Mouse (Mus musculus): Measurements from ENCODE around the gene Mrc1. TPM values are rescaled to one million over a fixed set of nuclear protein-coding genes. Genes with fewer than 3 reads are reported as not detected.

Gene Mrc1
- polyA plus RNA-seq, 1 experiment from 2014 or later = 3.6 TPM

DNA sequence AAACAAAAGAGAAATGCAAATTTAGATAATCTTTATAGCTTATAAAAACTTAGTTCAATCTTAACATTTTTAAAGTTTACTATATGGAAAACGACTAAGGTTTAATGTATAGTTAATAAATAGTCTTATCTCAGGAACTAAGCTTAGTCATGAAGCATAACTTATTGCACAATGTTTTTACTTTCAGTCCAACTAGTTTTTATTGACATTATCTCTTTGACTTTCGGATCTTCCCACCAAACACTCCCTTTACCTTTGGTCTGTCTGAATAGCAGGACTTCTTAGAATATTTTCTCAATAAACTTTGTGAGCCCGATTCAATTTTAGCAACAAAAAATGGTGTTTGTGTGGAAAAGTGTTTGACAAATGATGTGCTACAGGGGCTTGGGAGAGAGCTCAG lies 12.5 kb upstream of the Mrc1 start:
- Histone ChIP-seq H3K36me3 (no peaks in the 10 kb centered on the region), H3K4me2 (replicated peaks) (no peak overlapping the region), H3K9ac (replicated peaks) (no peak overlapping the region), H3K27ac (replicated peaks) (no peak overlapping the region), H3K27me3 (no peaks in the 10 kb centered on the region), H3K4me1 (no peaks in the 10 kb centered on the region), H3K4me3 (no peak overlapping the region), H3K9me3 (no peaks in the 10 kb centered on the region)
- no peak for ATAC-seq (replicated peaks)
- 89% methylated on average over 3 of the region's 3 CpGs for WGBS

GRCm38 (mm10) chr2:14218126-14218525 lies 11.1 kb upstream of the Mrc1 start:
- Histone ChIP-seq H3K27ac (replicated peaks) (no peak overlapping the region), H3K9me3 (no peaks in the 10 kb centered on the region), H3K4me1 (no peaks in the 10 kb centered on the region), H3K36me3 (no peaks in the 10 kb centered on the region), H3K4me3 (no peak overlapping the region), H3K9ac (replicated peaks) (no peak overlapping the region), H3K4me2 (replicated peaks) (no peak overlapping the region), H3K27me3 (no peaks in the 10 kb centered on the region)
- 81% methylated on average over 6 of the region's 6 CpGs for WGBS
- ATAC-seq (replicated peaks) = no peak

GRCm38 (mm10) chr2:14224387-14224786 lies 4.8 kb upstream of the Mrc1 start:
- ATAC-seq (replicated peaks) = no peak
- no peak overlapping the region for H3K27ac ChIP-seq (replicated peaks)
- H3K9me3 ChIP-seq = no peaks in the 10 kb centered on the region
- no peak overlapping the region for H3K4me3 ChIP-seq
- 93% methylated on average over 3 of the region's 4 CpGs for WGBS
- no peaks in the 10 kb centered on the region for H3K4me1 ChIP-seq
- H3K9ac ChIP-seq (replicated peaks) = no peak overlapping the region
- H3K36me3 ChIP-seq = no peaks in the 10 kb centered on the region
- no peak overlapping the region for H3K4me2 ChIP-seq (replicated peaks)
- no peaks in the 10 kb centered on the region for H3K27me3 ChIP-seq

- no peak overlapping the region for H3K4me3 ChIP-seq
- H3K4me2 ChIP-seq (replicated peaks) = no peak overlapping the region
- 69% methylated on average over 6 of the region's 6 CpGs for WGBS
- no peak for ATAC-seq (replicated peaks)
- no peak overlapping the region for H3K9ac ChIP-seq (replicated peaks)
- no peaks in the 10 kb centered on the region for H3K4me1 ChIP-seq
- H3K36me3 ChIP-seq = no peaks in the 10 kb centered on the region
- H3K27me3 ChIP-seq = no peaks in the 10 kb centered on the region
- no peaks in the 10 kb centered on the region for H3K9me3 ChIP-seq
- no peak overlapping the region for H3K27ac ChIP-seq (replicated peaks)
Measured at GRCm38 (mm10) chr2:14228495-14228894, 697 bp upstream of the Mrc1 start.

DNA sequence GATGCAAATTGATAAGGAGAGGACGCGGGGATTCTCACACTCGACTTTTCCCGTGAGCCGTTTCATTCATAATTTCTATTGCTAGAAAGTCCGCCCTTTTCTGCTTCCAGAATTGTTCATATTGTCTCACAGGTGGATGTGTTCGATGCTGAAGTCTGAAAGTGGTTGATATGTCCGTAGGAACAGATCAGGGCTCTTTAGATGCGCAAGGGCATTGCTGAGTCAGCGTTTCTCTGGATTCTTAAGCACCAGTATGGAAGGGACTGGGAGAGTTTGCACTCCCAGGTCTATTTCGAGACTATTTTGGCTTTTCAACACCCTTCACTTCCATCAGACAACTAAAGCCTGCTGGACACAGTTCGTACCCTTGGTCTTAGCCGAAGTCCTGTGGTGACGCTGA lies 787 bp downstream of the Mrc1 start:
- Histone ChIP-seq H3K36me3 (no peaks in the 10 kb centered on the region), H3K4me2 (replicated peaks) (no peak overlapping the region), H3K27ac (replicated peaks) (no peak overlapping the region), H3K27me3 (no peaks in the 10 kb centered on the region), H3K9me3 (no peaks in the 10 kb centered on the region), H3K4me1 (no peaks in the 10 kb centered on the region), H3K9ac (replicated peaks) (no peak overlapping the region), H3K4me3 (no peak overlapping the region)
- ATAC-seq (replicated peaks) = no peak
- WGBS = 93% methylated on average over 14 of the region's 14 CpGs

- no peak overlapping the region for H3K4me2 ChIP-seq (replicated peaks)
- H3K36me3 ChIP-seq = no peaks in the 10 kb centered on the region
- H3K27me3 ChIP-seq = no peaks in the 10 kb centered on the region
- no peaks in the 10 kb centered on the region for H3K4me1 ChIP-seq
- no peak overlapping the region for H3K4me3 ChIP-seq
- H3K9ac ChIP-seq (replicated peaks) = no peak overlapping the region
- ATAC-seq (replicated peaks) = no peak
- WGBS = 95% methylated on average over 1 of the region's 1 CpGs
- no peaks in the 10 kb centered on the region for H3K9me3 ChIP-seq
- no peak overlapping the region for H3K27ac ChIP-seq (replicated peaks)
Measured at GRCm38 (mm10) chr2:14232897-14233296, 3.7 kb downstream of the Mrc1 start.

- Histone ChIP-seq H3K4me3 (no peak overlapping the region), H3K27ac (replicated peaks) (no peak overlapping the region), H3K4me2 (replicated peaks) (no peak overlapping the region), H3K4me1 (no peaks in the 10 kb centered on the region), H3K9me3 (no peaks in the 10 kb centered on the region), H3K9ac (replicated peaks) (no peak overlapping the region), H3K36me3 (no peaks in the 10 kb centered on the region), H3K27me3 (no peaks in the 10 kb centered on the region)
- ATAC-seq (replicated peaks) = no peak
- WGBS = 84% methylated on average over 2 of the region's 2 CpGs
Measured at GRCm38 (mm10) chr2:14233983-14234382, 4.8 kb downstream of the Mrc1 start.

DNA sequence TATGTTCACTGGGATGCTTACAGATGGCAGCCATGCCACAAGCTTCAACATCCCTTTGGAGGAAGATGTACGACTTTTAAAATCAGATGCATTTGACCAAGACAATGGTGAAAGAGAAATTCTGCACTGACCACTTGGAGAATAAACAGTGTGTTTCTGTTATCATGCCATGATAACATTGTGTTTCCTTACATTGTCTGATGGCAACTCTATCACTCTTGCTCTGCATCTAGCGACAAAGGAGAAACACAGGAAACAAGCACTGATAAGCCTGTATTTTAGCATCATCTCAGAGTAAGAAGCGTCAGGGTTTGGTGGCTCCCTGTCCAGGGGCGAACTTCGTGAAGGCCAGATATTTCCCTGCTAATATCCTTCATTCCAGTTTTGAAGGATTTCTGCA lies 6.1 kb downstream of the Mrc1 start:
- no peak overlapping the region for H3K4me2 ChIP-seq (replicated peaks)
- H3K9me3 ChIP-seq = no peaks in the 10 kb centered on the region
- no peak for ATAC-seq (replicated peaks)
- H3K36me3 ChIP-seq = no peaks in the 10 kb centered on the region
- H3K27ac ChIP-seq (replicated peaks) = no peak overlapping the region
- 93% methylated on average over 5 of the region's 5 CpGs for WGBS
- H3K27me3 ChIP-seq = no peaks in the 10 kb centered on the region
- no peak overlapping the region for H3K9ac ChIP-seq (replicated peaks)
- no peaks in the 10 kb centered on the region for H3K4me1 ChIP-seq
- no peak overlapping the region for H3K4me3 ChIP-seq

DNA sequence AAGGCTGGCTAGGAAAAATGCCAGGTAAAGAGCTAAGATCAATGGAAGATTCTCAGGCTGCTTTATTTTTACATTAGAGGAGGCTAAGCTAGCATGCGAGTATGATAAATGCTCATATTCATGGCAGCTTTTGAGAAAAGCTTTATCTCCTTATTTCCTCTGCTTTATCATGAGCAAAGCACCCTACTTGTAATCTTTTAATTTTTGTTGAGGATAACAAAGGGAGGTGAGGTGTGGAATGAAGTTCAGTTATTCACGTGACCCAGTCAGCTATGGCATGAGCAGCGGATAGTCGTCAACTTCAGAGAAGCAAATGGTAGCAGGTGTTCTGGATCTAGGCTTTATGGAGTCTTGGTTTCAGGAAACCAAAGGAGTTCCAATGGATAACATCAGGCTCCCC lies 7.7 kb downstream of the Mrc1 start:
- no peaks in the 10 kb centered on the region for H3K36me3 ChIP-seq
- 89% methylated on average over 4 of the region's 4 CpGs for WGBS
- H3K4me3 ChIP-seq = no peak overlapping the region
- H3K9ac ChIP-seq (replicated peaks) = no peak overlapping the region
- no peak overlapping the region for H3K4me2 ChIP-seq (replicated peaks)
- H3K9me3 ChIP-seq = no peaks in the 10 kb centered on the region
- H3K27ac ChIP-seq (replicated peaks) = no peak overlapping the region
- no peak for ATAC-seq (replicated peaks)
- H3K4me1 ChIP-seq = no peaks in the 10 kb centered on the region
- no peaks in the 10 kb centered on the region for H3K27me3 ChIP-seq

GRCm38 (mm10) chr2:14237723-14238122 lies 8.5 kb downstream of the Mrc1 start:
- H3K4me2 ChIP-seq (replicated peaks) = no peak overlapping the region
- WGBS = 56% methylated on average over 4 of the region's 4 CpGs
- H3K4me1 ChIP-seq = no peaks in the 10 kb centered on the region
- ATAC-seq (replicated peaks) = no peak
- H3K9me3 ChIP-seq = no peaks in the 10 kb centered on the region
- no peaks in the 10 kb centered on the region for H3K27me3 ChIP-seq
- H3K36me3 ChIP-seq = no peaks in the 10 kb centered on the region
- no peak overlapping the region for H3K4me3 ChIP-seq
- no peak overlapping the region for H3K9ac ChIP-seq (replicated peaks)
- no peak overlapping the region for H3K27ac ChIP-seq (replicated peaks)

GRCm38 (mm10) chr2:14239151-14239550 lies 10.0 kb downstream of the Mrc1 start:
- no peaks in the 10 kb centered on the region for H3K36me3 ChIP-seq
- ATAC-seq (replicated peaks) = no peak
- no peak overlapping the region for H3K4me2 ChIP-seq (replicated peaks)
- no peak overlapping the region for H3K27ac ChIP-seq (replicated peaks)
- no peaks in the 10 kb centered on the region for H3K9me3 ChIP-seq
- no peak overlapping the region for H3K9ac ChIP-seq (replicated peaks)
- WGBS = 78% methylated on average over 5 of the region's 5 CpGs
- H3K4me3 ChIP-seq = no peak overlapping the region
- no peaks in the 10 kb centered on the region for H3K27me3 ChIP-seq
- no peaks in the 10 kb centered on the region for H3K4me1 ChIP-seq

DNA sequence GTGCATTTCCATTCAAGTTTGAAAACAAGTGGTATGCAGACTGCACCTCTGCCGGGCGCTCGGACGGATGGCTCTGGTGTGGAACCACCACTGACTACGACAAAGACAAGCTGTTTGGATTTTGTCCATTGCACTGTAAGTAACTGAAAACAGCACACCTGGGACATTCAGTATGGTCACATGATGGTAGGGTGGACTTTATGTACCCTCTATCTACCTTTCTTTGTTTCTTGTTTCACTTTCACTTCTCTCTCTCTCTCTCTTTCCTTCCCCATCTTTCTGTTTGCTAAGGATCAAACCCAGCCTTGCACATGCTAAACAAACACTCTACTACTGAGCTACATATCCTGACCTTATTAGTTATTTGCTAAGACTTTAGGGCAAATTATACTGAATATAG lies 15.0 kb downstream of the Mrc1 start:
- Histone ChIP-seq H3K4me3 (no peak overlapping the region), H3K4me2 (replicated peaks) (no peak overlapping the region), H3K27ac (replicated peaks) (no peak overlapping the region), H3K4me1 (no peaks in the 10 kb centered on the region), H3K9ac (replicated peaks) (no peak overlapping the region), H3K9me3 (no peaks in the 10 kb centered on the region), H3K27me3 (no peaks in the 10 kb centered on the region), H3K36me3 (no peaks in the 10 kb centered on the region)
- no peak for ATAC-seq (replicated peaks)
- 95% methylated on average over 5 of the region's 5 CpGs for WGBS

GRCm38 (mm10) chr2:14244668-14245067 lies 15.5 kb downstream of the Mrc1 start:
- Histone ChIP-seq H3K9me3 (no peaks in the 10 kb centered on the region), H3K4me2 (replicated peaks) (no peak overlapping the region), H3K27ac (replicated peaks) (no peak overlapping the region), H3K4me3 (no peak overlapping the region), H3K27me3 (no peaks in the 10 kb centered on the region), H3K4me1 (no peaks in the 10 kb centered on the region), H3K9ac (replicated peaks) (no peak overlapping the region), H3K36me3 (no peaks in the 10 kb centered on the region)
- ATAC-seq (replicated peaks) = no peak
- WGBS = 93% methylated on average over 2 of the region's 2 CpGs
